Mouse (Mus musculus): ENCODE measurements at regions not wholly inside any gene's neighbourhood (a gene's known extent, or its start where the extent isn't known, plus 50 kb on each side); places are given as distances from the start of the nearest gene placed in this dataset.

GRCm38 (mm10) chr12:107690061-107690460 is 201.6 kb downstream of the 3110018I06Rik start:
- WGBS = 84% methylated on average over 3 of the region's 3 CpGs
- no peak for TF ChIP-seq CTCF (IDR thresholded peaks at IDR 0.05)
- Histone ChIP-seq H3K27ac (ENCODE audit: low read depth, low read length) (no peak overlapping the region), H3K4me1 (ENCODE audit: insufficient read depth, low read length) (no peaks in the 10 kb centered on the region), H3K9me3 (ENCODE audit: low read length) (no peaks in the 10 kb centered on the region), H3K4me3 (ENCODE audit: low read depth, low read length) (no peak overlapping the region), H3K27me3 (ENCODE audit: insufficient read depth, low read length) (no peaks in the 10 kb centered on the region), H3K36me3 (ENCODE audit: insufficient read depth, low read length) (no peaks in the 10 kb centered on the region), H3K4me2 (ENCODE audit: low read depth, low read length, poor library complexity, severe bottlenecking) (no peak overlapping the region), H3K9ac (replicated peaks; ENCODE audit: low read length, poor library complexity, severe bottlenecking) (no peak overlapping the region)
- DNase-seq (ENCODE audit: low spot score) (peak; percentile 13), ATAC-seq (ENCODE audit: low FRiP score) (no peak)

- Histone ChIP-seq H3K4me2 (ENCODE audit: low read depth, low read length, poor library complexity, severe bottlenecking) (no peak overlapping the region), H3K27me3 (ENCODE audit: insufficient read depth, low read length) (no peaks in the 10 kb centered on the region), H3K4me3 (ENCODE audit: low read depth, low read length) (no peak overlapping the region), H3K36me3 (ENCODE audit: insufficient read depth, low read length) (no peaks in the 10 kb centered on the region), H3K27ac (ENCODE audit: low read depth, low read length) (no peak overlapping the region), H3K4me1 (ENCODE audit: insufficient read depth, low read length) (no peaks in the 10 kb centered on the region), H3K9me3 (ENCODE audit: low read length) (no peaks in the 10 kb centered on the region), H3K9ac (replicated peaks; ENCODE audit: low read length, poor library complexity, severe bottlenecking) (no peak overlapping the region)
- TF ChIP-seq CTCF (IDR thresholded peaks at IDR 0.05) = no peak
- no peak for DNase-seq (ENCODE audit: low spot score)
- WGBS = 72% methylated on average over 6 of the region's 6 CpGs
- no peak for ATAC-seq (ENCODE audit: low FRiP score)
These were observed 205.3 kb downstream of the 3110018I06Rik start for GRCm38 (mm10) chr12:107693693-107694092.

GRCm38 (mm10) chr12:107695014-107695413 is 206.6 kb downstream of the 3110018I06Rik start:
- ATAC-seq (ENCODE audit: low FRiP score) = no peak
- 97% methylated on average over 2 of the region's 2 CpGs for WGBS
- no peak for TF ChIP-seq CTCF (IDR thresholded peaks at IDR 0.05)

GRCm38 (mm10) chr12:107695438-107696267 is 207.2 kb downstream of the 3110018I06Rik start:
- DNase-seq (ENCODE audit: low spot score) = no peak
- Histone ChIP-seq H3K4me2 (ENCODE audit: low read depth, low read length, poor library complexity, severe bottlenecking) (no peak overlapping the region), H3K9me3 (ENCODE audit: low read length) (no peaks in the 10 kb centered on the region), H3K27me3 (ENCODE audit: insufficient read depth, low read length) (no peaks in the 10 kb centered on the region), H3K27ac (ENCODE audit: low read depth, low read length) (no peak overlapping the region), H3K4me1 (ENCODE audit: insufficient read depth, low read length) (no peaks in the 10 kb centered on the region), H3K9ac (replicated peaks; ENCODE audit: low read length, poor library complexity, severe bottlenecking) (no peak overlapping the region), H3K36me3 (ENCODE audit: insufficient read depth, low read length) (no peaks in the 10 kb centered on the region), H3K4me3 (ENCODE audit: low read depth, low read length) (no peak overlapping the region)
- TF ChIP-seq CTCF (IDR thresholded peaks at IDR 0.05) = no peak
- 88% methylated on average over 13 of the region's 13 CpGs for WGBS
- ATAC-seq (ENCODE audit: low FRiP score) = no peak

More at GRCm38 (mm10) chr12:107695014-107695413, 206.6 kb downstream of the 3110018I06Rik start:
- Histone ChIP-seq H3K4me2 (ENCODE audit: low read depth, low read length, poor library complexity, severe bottlenecking) (no peak overlapping the region), H3K36me3 (ENCODE audit: insufficient read depth, low read length) (no peaks in the 10 kb centered on the region), H3K9me3 (ENCODE audit: low read length) (no peaks in the 10 kb centered on the region), H3K4me3 (ENCODE audit: low read depth, low read length) (no peak overlapping the region), H3K27ac (ENCODE audit: low read depth, low read length) (no peak overlapping the region), H3K9ac (replicated peaks; ENCODE audit: low read length, poor library complexity, severe bottlenecking) (no peak overlapping the region), H3K4me1 (ENCODE audit: insufficient read depth, low read length) (no peaks in the 10 kb centered on the region), H3K27me3 (ENCODE audit: insufficient read depth, low read length) (no peaks in the 10 kb centered on the region)
- DNase-seq (ENCODE audit: low spot score) = no peak

- Histone ChIP-seq H3K9me3 (ENCODE audit: low read length) (no peaks in the 10 kb centered on the region), H3K36me3 (ENCODE audit: insufficient read depth, low read length) (no peaks in the 10 kb centered on the region), H3K4me3 (ENCODE audit: low read depth, low read length) (no peak overlapping the region), H3K9ac (replicated peaks; ENCODE audit: low read length, poor library complexity, severe bottlenecking) (no peak overlapping the region), H3K27ac (ENCODE audit: low read depth, low read length) (no peak overlapping the region), H3K27me3 (ENCODE audit: insufficient read depth, low read length) (no peaks in the 10 kb centered on the region), H3K4me1 (ENCODE audit: insufficient read depth, low read length) (no peaks in the 10 kb centered on the region), H3K4me2 (ENCODE audit: low read depth, low read length, poor library complexity, severe bottlenecking) (no peak overlapping the region)
- TF ChIP-seq CTCF (IDR thresholded peaks at IDR 0.05) = no peak
- no peak for DNase-seq (ENCODE audit: low spot score)
- 84% methylated on average over 5 of the region's 5 CpGs for WGBS
- ATAC-seq (ENCODE audit: low FRiP score) = no peak
These were observed 211.9 kb downstream of the 3110018I06Rik start for GRCm38 (mm10) chr12:107700317-107700716.

- no peaks in the 10 kb centered on the region for H3K36me3 ChIP-seq (ENCODE audit: insufficient read depth, low read length)
- TF ChIP-seq CTCF (IDR thresholded peaks at IDR 0.05) = no peak
- peak; percentile 36 for DNase-seq (ENCODE audit: low spot score)
- no peaks in the 10 kb centered on the region for H3K4me1 ChIP-seq (ENCODE audit: insufficient read depth, low read length)
- WGBS = 76% methylated on average over 19 of the region's 19 CpGs
- H3K9ac ChIP-seq (replicated peaks; ENCODE audit: low read length, poor library complexity, severe bottlenecking) = no peak overlapping the region
- H3K4me2 ChIP-seq (ENCODE audit: low read depth, low read length, poor library complexity, severe bottlenecking) = no peak overlapping the region
- H3K4me3 ChIP-seq (ENCODE audit: low read depth, low read length) = no peak overlapping the region
- H3K27me3 ChIP-seq (ENCODE audit: insufficient read depth, low read length) = no peaks in the 10 kb centered on the region
- no peaks in the 10 kb centered on the region for H3K9me3 ChIP-seq (ENCODE audit: low read length)
- ATAC-seq (ENCODE audit: low FRiP score) = no peak
- H3K27ac ChIP-seq (ENCODE audit: low read depth, low read length) = no peak overlapping the region
These were observed 212.6 kb downstream of the 3110018I06Rik start for GRCm38 (mm10) chr12:107700868-107701597.

Data from midbrain, postnatal 0 days (tissue).